Mouse (Mus musculus) bone marrow macrophage, adult 2 months (primary cell): ENCODE results near the gene Olfr1329. TPM values are rescaled to one million over a fixed set of nuclear protein-coding genes. Genes with fewer than 3 reads are reported as not detected.
"Not testable (repeated sequence)": the region's sequence is repeated elsewhere in the genome, so short reads cannot be mapped to it uniquely, and the experiment has no call there.

ENCODE experiments used
- H3K27ac ChIP-seq: 2 replicates; pipeline ENCODE4 v1.5.1; 2012; ENCODE audit warnings: low read depth, low read length; ENCODE audit not compliant: insufficient read depth
- H3K4me1 ChIP-seq: 2 replicates; pipeline ENCODE4 v1.6.1; 2012; ENCODE audit warnings: low read length; ENCODE audit not compliant: control insufficient read depth, insufficient read depth
- H3K4me3 ChIP-seq: 2 replicates; pipeline ENCODE4 v1.5.1; 2012; ENCODE audit warnings: mild to moderate bottlenecking, low read length, moderate library complexity; ENCODE audit not compliant: insufficient read depth
- CTCF ChIP-seq: IDR thresholded peaks from 2 replicates; pipeline ENCODE4 v1.5.1; 2012; ENCODE audit warnings: low read depth, mild to moderate bottlenecking, low read length, moderate library complexity
- POLR2A ChIP-seq: IDR thresholded peaks from 2 replicates; pipeline ENCODE4 v1.6.1; 2012; ENCODE audit warnings: mild to moderate bottlenecking, low read depth, low read length, borderline replicate concordance
- polyA plus RNA-seq: library from polyadenylated mRNA; stranded (reverse); fragments of >200 nt; gene quantifications from 2 replicates; pipeline ENCODE4 v1.2.4, GENCODE M21; 2012; ENCODE audit not compliant: missing spikeins, insufficient read depth, insufficient read length

Olfr1329 gene
- polyA plus RNA-seq: not detected in 2 replicates

GRCm38 (mm10) chr4:118917365-118917764, at the start of gene Olfr1329:
TSS of gene Olfr1329 (minus strand) at chr4:118917465.
- H3K4me3 ChIP-seq, H3K4me1 ChIP-seq, H3K27ac ChIP-seq: not testable (repeated sequence)

- H3K4me1 ChIP-seq: no peaks in the 10 kb centered on the region
- no peak for TF ChIP-seq CTCF
- no peak for TF ChIP-seq POLR2A
- H3K27ac ChIP-seq: no peak within 1 kb of the TSS
These were observed 43.9 kb upstream of the Olfr1329 start, which contains the start of gene Lao1 for GRCm38 (mm10) chr4:118961141-118961628. TSS of gene Lao1 (plus strand) at chr4:118961578.

GRCm38 (mm10) chr4:118958812-118959211, 41.5 kb upstream of the Olfr1329 start:
- Histone ChIP-seq H3K27ac (no peak overlapping the region), H3K4me3 (no peak overlapping the region), H3K4me1 (no peaks in the 10 kb centered on the region)
- TF ChIP-seq POLR2A: no peak
- no peak for TF ChIP-seq CTCF

More at GRCm38 (mm10) chr4:118961141-118961628, 43.9 kb upstream of the Olfr1329 start, which contains the start of gene Lao1:
- no peak within 1 kb of the TSS for H3K4me3 ChIP-seq

- no peak within 1 kb of the TSS for H3K4me3 ChIP-seq
- TF ChIP-seq POLR2A (no peak), CTCF (no peak)
- no peak within 1 kb of the TSS for H3K27ac ChIP-seq
- H3K4me1 ChIP-seq: no peaks in the 10 kb centered on the region
These were observed 21.2 kb upstream of the Olfr1329 start, which contains the start of gene Olfr1328 for GRCm38 (mm10) chr4:118938512-118938911. TSS of gene Olfr1328 (minus strand) at chr4:118938612.

GRCm38 (mm10) chr4:118931326-118931725, 14.1 kb upstream of the Olfr1329 start:
- not testable (repeated sequence) for H3K4me1 ChIP-seq, H3K4me3 ChIP-seq, H3K27ac ChIP-seq

GRCm38 (mm10) chr4:118901981-118902380, 15.3 kb downstream of the Olfr1329 start:
- TF ChIP-seq POLR2A: no peak
- TF ChIP-seq CTCF: no peak
- H3K27ac ChIP-seq: no peak overlapping the region
- no peaks in the 10 kb centered on the region for H3K4me1 ChIP-seq
- H3K4me3 ChIP-seq: no peak overlapping the region

- TF ChIP-seq CTCF (no peak), POLR2A (no peak)
- H3K4me1 ChIP-seq: no peaks in the 10 kb centered on the region
These were observed 29.0 kb downstream of the Olfr1329 start, which contains the start of gene Olfr1330 for GRCm38 (mm10) chr4:118888297-118888696. TSS of gene Olfr1330 (plus strand) at chr4:118888597.

GRCm38 (mm10) chr4:118867566-118867965, 49.7 kb downstream of the Olfr1329 start:
- Histone ChIP-seq H3K4me3 (no peak overlapping the region), H3K27ac (no peak overlapping the region), H3K4me1 (no peaks in the 10 kb centered on the region)
- no peak for TF ChIP-seq POLR2A
- no peak for TF ChIP-seq CTCF

More at GRCm38 (mm10) chr4:118888297-118888696, 29.0 kb downstream of the Olfr1329 start, which contains the start of gene Olfr1330:
- Histone ChIP-seq H3K27ac (no peak within 1 kb of the TSS), H3K4me3 (no peak within 1 kb of the TSS)

Other genes starting within 250 kb of the Olfr1329 start
- gene Olfr1342, start 224.7 kb downstream of the Olfr1329 start, polyA plus RNA-seq: not detected in 2 replicates
- not detected in 2 replicates for gene Olfr1341, start 213.9 kb downstream of the Olfr1329 start, polyA plus RNA-seq
- 0.16 and 0.24 TPM in 2 replicates for gene Olfr1340, start 197.3 kb downstream of the Olfr1329 start, polyA plus RNA-seq
- gene Olfr1339, start 185.3 kb downstream of the Olfr1329 start, polyA plus RNA-seq: not detected in 2 replicates
- not detected in 2 replicates for gene Olfr1338, start 158.7 kb downstream of the Olfr1329 start, polyA plus RNA-seq
- not detected in 2 replicates for gene Olfr1337, start 134.9 kb downstream of the Olfr1329 start, polyA plus RNA-seq
- not detected in 2 replicates for gene Olfr1335, start 107.5 kb downstream of the Olfr1329 start, polyA plus RNA-seq
- not detected in 2 replicates for gene Olfr1333, start 81.2 kb downstream of the Olfr1329 start, polyA plus RNA-seq
- not detected in 2 replicates for gene Olfr1331, start 52.8 kb downstream of the Olfr1329 start, polyA plus RNA-seq
- 0.24 and 0.63 TPM in 2 replicates for gene Olfr1330, start 28.9 kb downstream of the Olfr1329 start, polyA plus RNA-seq
- gene Olfr1328, start 21.1 kb upstream of the Olfr1329 start, polyA plus RNA-seq: not detected in 2 replicates
- gene Lao1, start 44.1 kb upstream of the Olfr1329 start, polyA plus RNA-seq: not detected in 2 replicates
- gene Slc2a1, start 191.2 kb upstream of the Olfr1329 start, polyA plus RNA-seq: 22.6 and 25.3 TPM in 2 replicates